Mouse (Mus musculus) frontal cortex, adult 2 months (tissue): ENCODE results near the gene Zfp691. TPM values are rescaled to one million over a fixed set of nuclear protein-coding genes. Genes with fewer than 3 reads are reported as not detected.

Source experiments
- DNase-seq, 2 experiments: peaks; one replicate each; pipeline ENCODE4 v3.0.0; 2022; ENCODE audit warnings: low spot score in 1 of 2; ENCODE audit errors: extremely low spot score in 1 of 2
- polyA plus RNA-seq: library from polyadenylated mRNA; depleted of rRNA; stranded (reverse); fragments of >200 nt; gene quantifications from 2 replicates; pipeline ENCODE4 v1.2.3, GENCODE M21; 2012; rRNA removed

Gene Zfp691
- polyA plus RNA-seq = 7.1 and 8.0 TPM in 2 replicates

GRCm38 (mm10) chr4:119173851-119174453 lies at the start of gene Zfp691:
Gene Zfp691, minus strand, starts transcription at chr4:119174195.
- DNase-seq = peak; percentile 98

GRCm38 (mm10) chr4:119223696-119224095 lies 49.7 kb upstream of the Zfp691 start:
- peak in 1 of 2 experiments; percentile 52 for DNase-seq

GRCm38 (mm10) chr4:119218169-119218568 lies 44.2 kb upstream of the Zfp691 start, which contains the start of gene Tmem269:
Gene Tmem269, minus strand, starts transcription at chr4:119218217.
- no peak for DNase-seq

GRCm38 (mm10) chr4:119216667-119217066 lies 42.7 kb upstream of the Zfp691 start:
- no peak for DNase-seq

- peak; percentile 7 to 75 for DNase-seq
Measured at GRCm38 (mm10) chr4:119204672-119205071, 30.7 kb upstream of the Zfp691 start.

GRCm38 (mm10) chr4:119198105-119198504 lies 24.1 kb upstream of the Zfp691 start:
- no peak for DNase-seq

- DNase-seq = peak in 1 of 2 experiments; percentile 12
Measured at GRCm38 (mm10) chr4:119195582-119196320, 21.8 kb upstream of the Zfp691 start.

GRCm38 (mm10) chr4:119194909-119195581 lies 21.1 kb upstream of the Zfp691 start, which contains the start of gene Svbp:
Gene Svbp, plus strand, starts transcription at chr4:119195306.
- peak; percentile 30 to 84 for DNase-seq

GRCm38 (mm10) chr4:119192757-119193156 lies 18.8 kb upstream of the Zfp691 start:
- DNase-seq = no peak

GRCm38 (mm10) chr4:119191273-119191672 lies 17.3 kb upstream of the Zfp691 start:
- DNase-seq = no peak

- DNase-seq = no peak
Measured at GRCm38 (mm10) chr4:119190618-119191017, 16.6 kb upstream of the Zfp691 start.

GRCm38 (mm10) chr4:119189864-119190263 lies 15.9 kb upstream of the Zfp691 start, which contains the start of gene Ermap:
Gene Ermap, minus strand, starts transcription at chr4:119190011.
- DNase-seq = no peak

GRCm38 (mm10) chr4:119189392-119189791 lies 15.4 kb upstream of the Zfp691 start:
- no peak for DNase-seq

- no peak for DNase-seq
Measured at GRCm38 (mm10) chr4:119188060-119188785, 14.2 kb upstream of the Zfp691 start.

- DNase-seq = no peak
Measured at GRCm38 (mm10) chr4:119185771-119186170, 11.8 kb upstream of the Zfp691 start.

- no peak for DNase-seq
Measured at GRCm38 (mm10) chr4:119183525-119183924, 9.5 kb upstream of the Zfp691 start.

GRCm38 (mm10) chr4:119181456-119181855 lies 7.5 kb upstream of the Zfp691 start:
- no peak for DNase-seq

- DNase-seq = no peak
Measured at GRCm38 (mm10) chr4:119180133-119180707, 6.2 kb upstream of the Zfp691 start.

- DNase-seq = no peak
Measured at GRCm38 (mm10) chr4:119178331-119178730, 4.3 kb upstream of the Zfp691 start.

GRCm38 (mm10) chr4:119177702-119178101 lies 3.7 kb upstream of the Zfp691 start:
- no peak for DNase-seq
